Mouse (Mus musculus) G1E (cell line): ENCODE data around the gene Dnah8.

Experiments
- CTCF ChIP-seq: IDR thresholded peaks from 2 replicates; pipeline ENCODE4 v1.5.1; 2012; ENCODE audit warnings: low read depth, low read length, inconsistent platforms, mixed read lengths
- GATA1 ChIP-seq: IDR thresholded peaks from 2 replicates; pipeline ENCODE4 v1.6.1; 2012; ENCODE audit warnings: borderline replicate concordance, low read length, inconsistent platforms, mixed read lengths
- GATA2 ChIP-seq: IDR thresholded peaks from 2 replicates; pipeline ENCODE4 v1.6.1; 2012; ENCODE audit warnings: low read depth, low read length, inconsistent platforms, borderline replicate concordance
- POLR2AphosphoS5 ChIP-seq: IDR thresholded peaks from 2 replicates; pipeline ENCODE4 v1.6.1; 2012; ENCODE audit warnings: low read depth, low read length, inconsistent platforms; ENCODE audit not compliant: insufficient replicate concordance
- TAL1 ChIP-seq: conservative IDR thresholded peaks from 2 replicates; pipeline ENCODE4 v1.6.1; 2012; ENCODE audit warnings: low read depth, low read length, inconsistent platforms, mixed read lengths

DNA sequence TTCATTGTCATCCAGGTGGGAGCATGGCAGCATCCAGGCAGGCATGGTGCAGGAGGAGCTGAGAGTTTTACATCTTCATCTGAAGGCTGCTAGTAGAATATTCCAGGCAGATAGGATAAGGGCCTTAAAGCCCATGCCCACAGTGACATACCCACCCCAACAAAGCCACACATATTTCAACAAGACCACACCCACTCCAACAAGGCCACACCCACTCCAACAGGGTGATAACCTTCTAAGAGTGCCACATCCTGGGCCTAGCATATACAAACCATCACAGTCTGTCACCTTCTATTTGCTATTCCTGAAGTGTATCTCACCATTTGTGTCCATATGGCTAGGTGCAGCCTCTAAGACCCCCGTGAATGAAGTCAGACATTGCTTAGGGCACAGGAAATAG, 13.6 kb downstream of the Dnah8 start:
- TF ChIP-seq CTCF (no peak), GATA1 (no peak), TAL1 (no peak), POLR2AphosphoS5 (no peak), GATA2 (no peak)
